Mouse (Mus musculus) small intestine, adult 2 months (tissue): ENCODE measurements around the gene Zfp286. TPM values are rescaled to one million over a fixed set of nuclear protein-coding genes. Genes with fewer than 3 reads are reported as not detected.

Source experiments
- H3K27ac ChIP-seq: fragments of 200-500 bp; 2 replicates; pipeline ENCODE4 v1.5.1; 2012; ENCODE audit warnings: low read depth, low read length, control low read depth, inconsistent platforms; ENCODE audit not compliant: insufficient read depth
- H3K27me3 ChIP-seq: fragments of 200-500 bp; 2 replicates; pipeline ENCODE4 v1.6.1; 2012; ENCODE audit warnings: mild to moderate bottlenecking, moderate library complexity, low read length, inconsistent platforms; ENCODE audit not compliant: control insufficient read depth, insufficient read depth
- H3K36me3 ChIP-seq: fragments of 200-500 bp; 2 replicates; pipeline ENCODE4 v1.6.1; 2012; ENCODE audit warnings: mild to moderate bottlenecking, low read length, control low read depth, inconsistent platforms; ENCODE audit not compliant: control insufficient read depth, insufficient read depth
- H3K4me1 ChIP-seq: fragments of 200-500 bp; 2 replicates; pipeline ENCODE4 v1.6.1; 2012; ENCODE audit warnings: low read length, inconsistent platforms, mixed read lengths; ENCODE audit not compliant: control insufficient read depth, insufficient read depth, insufficient read length
- H3K4me3 ChIP-seq: fragments of 200-500 bp; 2 replicates; pipeline ENCODE4 v1.5.1; 2012; ENCODE audit warnings: low read depth, mild to moderate bottlenecking, control low read depth, inconsistent platforms, low read length, moderate library complexity
- CTCF ChIP-seq: fragments of 200-500 bp; IDR thresholded peaks from 2 replicates; pipeline ENCODE4 v1.5.1; 2012; ENCODE audit warnings: low read depth, mild to moderate bottlenecking, control low read depth, inconsistent platforms, low read length, moderate library complexity, mixed read lengths; ENCODE audit not compliant: insufficient replicate concordance, insufficient read length; ENCODE audit errors: extremely low read depth
- POLR2A ChIP-seq: fragments of 200-500 bp; IDR thresholded peaks from 2 replicates; pipeline ENCODE4 v1.6.1; 2012; ENCODE audit warnings: low read depth, mild to moderate bottlenecking, control low read depth, inconsistent platforms, low read length, moderate library complexity
- WGBS: fragments of 180-500 bp; shearing (Covaris S2); methylation state at CpG from one replicate; pipeline ENCODE4 v1.1.7; 2018; 5-methylcytosine and 5-hydroxymethylcytosine counted together
- polyA plus RNA-seq: library from polyadenylated mRNA; depleted of rRNA; stranded (reverse); fragments of >200 nt; gene quantifications from 2 replicates; pipeline ENCODE4 v1.2.3, GENCODE M21; 2012

Zfp286 gene
- polyA plus RNA-seq, 1 experiment: 0.14 TPM

DNA sequence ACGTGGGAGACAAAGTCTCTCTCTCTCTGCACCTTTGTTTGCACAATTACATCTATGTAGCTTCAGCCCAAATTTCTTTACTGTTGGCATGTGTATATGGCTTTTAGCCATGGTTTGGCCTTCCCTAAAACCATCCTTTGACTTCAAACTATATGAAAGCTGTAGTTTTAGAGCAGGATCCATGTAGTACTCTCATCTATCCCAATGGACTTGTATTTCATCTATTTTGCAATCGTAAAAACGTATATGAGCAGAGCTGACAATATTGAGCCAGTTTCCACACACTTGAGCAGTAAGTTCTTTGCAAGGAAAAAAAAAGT lies 315 bp upstream of the Zfp286 start:
- 60% methylated on average over 3 of the region's 3 CpGs for WGBS
- TF ChIP-seq CTCF: no peak
- TF ChIP-seq POLR2A: no peak
- no peaks in the 10 kb centered on the region for H3K36me3 ChIP-seq

DNA sequence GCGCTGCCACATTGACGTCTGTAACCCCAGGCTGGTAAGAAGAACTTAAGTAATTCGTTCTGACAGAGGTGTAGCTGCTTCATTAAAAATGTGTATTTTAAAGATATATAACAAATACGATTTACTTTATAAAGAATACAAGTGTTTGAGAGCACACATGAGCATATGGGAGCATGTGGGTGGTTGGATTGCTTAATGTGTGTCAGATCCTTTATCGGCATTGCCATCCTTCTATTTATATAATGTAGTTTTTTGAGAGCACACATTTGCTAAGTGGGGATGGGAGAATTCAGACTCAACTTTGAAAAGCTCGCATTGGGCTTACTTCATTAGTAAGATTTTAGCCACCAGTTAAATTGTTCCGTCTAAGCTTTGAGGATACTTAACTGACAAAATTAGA lies 12.8 kb downstream of the Zfp286 start:
- H3K27ac ChIP-seq: no peak overlapping the region
- H3K4me1 ChIP-seq: no peaks in the 10 kb centered on the region
- no peak for TF ChIP-seq POLR2A
- no peak for TF ChIP-seq CTCF
- H3K36me3 ChIP-seq: no peaks in the 10 kb centered on the region
- H3K4me3 ChIP-seq: no peak overlapping the region
- H3K27me3 ChIP-seq: no peaks in the 10 kb centered on the region; the same call in 1 of the 2 replicates
- 94% methylated on average over 7 of the region's 7 CpGs for WGBS

More for the DNA sequence above, 315 bp upstream of the Zfp286 start:
- no peaks in the 10 kb centered on the region for H3K27me3 ChIP-seq
- no peak overlapping the region for H3K27ac ChIP-seq
- H3K4me1 ChIP-seq: peaks cover 7% of the 10 kb centered on the region
- peak overlapping the region; percentile 65 for H3K4me3 ChIP-seq

DNA sequence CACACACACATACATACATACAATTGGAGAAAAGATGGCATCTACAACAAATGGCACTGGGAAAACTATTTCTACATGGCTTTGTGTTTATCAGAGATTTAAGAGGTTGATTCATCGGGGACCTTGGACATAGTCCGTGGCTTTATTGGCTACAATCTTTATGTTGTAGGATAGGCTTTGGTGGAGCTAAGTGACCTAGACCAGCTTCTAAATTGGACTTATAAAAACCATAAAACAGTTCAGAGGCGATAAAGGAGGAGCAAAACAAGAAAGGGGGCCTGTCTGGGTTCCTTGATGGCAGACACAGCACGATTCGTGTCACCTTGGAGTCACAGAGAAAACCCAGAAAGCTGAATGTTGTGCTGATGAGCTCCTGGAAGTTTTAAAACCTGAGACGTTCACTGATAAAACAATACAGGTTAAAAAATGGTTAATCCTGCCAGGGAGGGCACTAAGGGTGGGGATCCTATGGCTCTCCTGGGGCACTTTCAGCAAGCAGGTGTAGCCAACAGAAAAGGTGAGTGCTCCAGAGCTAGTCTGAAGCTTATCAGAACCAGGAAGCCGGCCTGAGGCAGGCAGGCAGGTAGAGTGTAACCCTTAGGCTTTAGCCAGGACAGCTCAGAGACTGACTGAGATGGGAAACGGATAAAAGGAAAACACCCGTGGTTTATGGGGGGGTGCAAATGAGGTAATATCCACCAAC lies 28.4 kb downstream of the Zfp286 start:
- Histone ChIP-seq H3K4me1 (peaks cover 16% of the 10 kb centered on the region; the same call in 1 of the 2 replicates), H3K36me3 (no peaks in the 10 kb centered on the region), H3K4me3 (no peak overlapping the region), H3K27ac (peak overlapping the region; percentile 92), H3K27me3 (no peaks in the 10 kb centered on the region)
- TF ChIP-seq CTCF (no peak), POLR2A (no peak)
- 30% methylated on average over 9 of the region's 9 CpGs for WGBS

DNA sequence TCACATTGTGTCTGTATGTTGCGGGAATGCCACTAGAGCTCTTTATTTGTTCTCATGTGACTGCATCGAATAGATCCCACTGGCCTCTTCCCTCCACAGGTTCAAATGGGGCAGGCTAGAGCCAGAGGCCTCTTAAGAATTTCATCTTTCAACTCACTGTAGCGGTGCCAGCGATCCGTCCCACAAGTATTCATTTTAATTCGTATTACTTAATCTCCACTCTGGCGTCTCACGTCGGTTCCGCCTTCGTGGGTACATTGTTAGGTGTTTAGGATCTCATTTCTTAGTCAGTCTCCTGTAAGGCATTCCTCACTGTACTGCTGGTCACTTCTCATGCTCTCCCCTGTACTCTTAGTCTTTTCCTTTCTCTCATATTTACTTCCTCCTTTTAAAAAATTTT lies 30.8 kb downstream of the Zfp286 start:
- TF ChIP-seq POLR2A: no peak
- TF ChIP-seq CTCF: no peak
- Histone ChIP-seq H3K36me3 (no peaks in the 10 kb centered on the region), H3K4me3 (no peak overlapping the region), H3K4me1 (peaks cover 16% of the 10 kb centered on the region; the same call in 1 of the 2 replicates), H3K27me3 (no peaks in the 10 kb centered on the region), H3K27ac (no peak overlapping the region)
- WGBS: 91% methylated on average over 11 of the region's 11 CpGs

DNA sequence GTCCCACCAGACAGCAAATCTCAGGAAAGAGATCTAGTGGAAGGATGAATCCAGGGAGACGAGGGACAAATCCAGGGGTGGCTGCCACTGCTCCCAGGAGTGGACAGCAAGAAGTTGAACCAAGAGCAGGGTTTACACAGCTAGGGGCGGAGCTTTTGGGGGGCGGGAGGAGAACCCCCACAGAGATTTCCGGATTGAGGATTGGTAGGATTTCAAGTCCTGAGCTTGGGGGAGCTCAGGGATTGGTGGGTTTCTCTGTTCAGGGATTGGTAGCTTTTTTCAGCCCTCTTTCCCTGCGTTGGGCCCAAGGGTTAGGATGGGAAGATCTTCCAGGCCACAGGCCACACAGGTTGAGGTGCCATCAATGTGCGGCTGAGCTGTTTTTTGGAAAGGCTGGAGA lies 31.4 kb downstream of the Zfp286 start:
- H3K27ac ChIP-seq: no peak overlapping the region
- H3K4me3 ChIP-seq: no peak overlapping the region
- no peaks in the 10 kb centered on the region for H3K27me3 ChIP-seq
- peaks cover 16% of the 10 kb centered on the region; the same call in 1 of the 2 replicates for H3K4me1 ChIP-seq
- TF ChIP-seq POLR2A: no peak
- TF ChIP-seq CTCF: no peak
- 91% methylated on average over 6 of the region's 6 CpGs for WGBS
- no peaks in the 10 kb centered on the region for H3K36me3 ChIP-seq

DNA sequence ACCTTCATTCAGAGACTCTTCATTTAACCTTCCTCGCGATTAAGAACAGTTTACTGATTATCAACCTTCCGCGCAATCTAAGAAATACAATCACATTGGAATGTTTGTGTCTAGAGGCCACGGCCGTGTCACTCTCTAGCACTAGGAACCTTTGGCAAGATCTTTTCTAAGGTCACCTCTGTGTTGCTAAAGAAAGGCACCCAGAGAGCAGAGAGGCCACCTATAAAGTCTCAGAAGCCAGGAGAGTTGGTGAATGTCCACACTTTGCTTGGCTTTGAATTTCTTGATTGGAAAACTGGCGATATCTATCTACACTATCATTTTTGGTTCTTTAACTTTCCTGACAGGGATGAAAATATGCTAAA lies 32.1 kb downstream of the Zfp286 start:
- TF ChIP-seq POLR2A (no peak), CTCF (no peak)
- WGBS: 4% methylated on average over 7 of the region's 7 CpGs
- no peak overlapping the region for H3K27ac ChIP-seq
- peaks cover 16% of the 10 kb centered on the region; the same call in 1 of the 2 replicates for H3K4me1 ChIP-seq
- H3K4me3 ChIP-seq: no peak overlapping the region
- H3K36me3 ChIP-seq: no peaks in the 10 kb centered on the region
- H3K27me3 ChIP-seq: no peaks in the 10 kb centered on the region

DNA sequence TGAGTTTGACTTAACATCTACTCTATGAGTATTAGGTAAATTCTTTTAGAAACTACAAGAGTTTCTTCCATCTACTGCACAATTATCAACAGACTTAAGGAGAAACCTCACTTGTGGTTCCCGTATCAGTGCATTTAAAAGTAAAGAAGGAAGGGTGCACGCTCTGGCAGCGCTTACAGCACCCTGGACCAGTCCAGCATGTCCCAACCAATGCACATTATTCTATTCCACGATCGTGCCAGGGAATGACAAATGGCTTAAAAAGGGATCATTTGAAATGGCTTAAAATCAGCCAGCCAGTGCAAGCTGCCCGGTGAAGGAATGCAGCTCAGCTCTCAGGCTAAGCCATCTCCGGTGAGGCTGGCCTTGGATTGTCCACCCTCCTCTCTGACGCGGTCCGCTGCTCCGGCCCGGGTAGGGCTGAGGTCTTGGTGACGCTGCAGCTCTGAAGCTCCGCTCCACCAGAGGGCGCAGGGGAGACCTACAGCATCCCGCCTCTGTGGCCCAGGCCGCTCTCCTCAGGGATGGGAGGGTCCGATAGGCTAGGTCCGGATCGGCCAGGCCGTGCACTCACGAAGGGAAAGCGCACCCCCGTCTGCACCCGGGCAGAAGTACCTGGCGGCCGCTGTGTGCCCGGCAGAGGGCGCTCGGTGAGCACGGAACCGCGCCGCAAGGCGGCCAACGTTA lies 32.7 kb downstream of the Zfp286 start:
- peak overlapping the region; percentile 38 for H3K4me3 ChIP-seq
- peaks cover 10% of the 10 kb centered on the region; the same call in 1 of the 2 replicates for H3K4me1 ChIP-seq
- H3K27me3 ChIP-seq: no peaks in the 10 kb centered on the region
- no peaks in the 10 kb centered on the region for H3K36me3 ChIP-seq
- peak; percentile 98 for TF ChIP-seq CTCF
- TF ChIP-seq POLR2A: no peak; the same call in 1 of the 2 replicates
- H3K27ac ChIP-seq: no peak overlapping the region
- 3% methylated on average over 36 of the region's 36 CpGs for WGBS

DNA sequence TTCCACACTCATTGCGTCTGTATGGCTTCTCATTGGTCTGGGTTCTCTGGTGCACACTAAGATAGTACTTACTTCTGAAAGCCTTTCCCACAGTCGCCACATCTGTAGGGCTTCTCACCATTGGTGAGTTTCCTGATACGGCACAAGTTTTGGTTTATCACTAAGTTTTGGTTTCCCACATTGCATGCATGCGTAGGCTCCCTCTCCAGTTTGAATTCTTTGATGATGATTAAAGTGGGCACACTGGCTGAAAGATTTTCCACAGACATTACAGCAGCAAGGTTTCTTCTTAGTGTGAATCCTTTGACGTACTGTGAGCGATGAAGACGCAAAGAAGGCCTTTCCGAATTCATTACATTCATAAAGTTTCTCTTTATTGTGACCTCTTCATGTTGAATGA lies 36.5 kb downstream of the Zfp286 start, which contains the start of gene Gm10428:
Gene Gm10428, plus strand, starts transcription at position 321 of the 400 bp plus-strand sequence.
- Histone ChIP-seq H3K27me3 (no peaks in the 10 kb centered on the region), H3K27ac (no peak within 1 kb of the TSS), H3K4me3 (no peak within 1 kb of the TSS), H3K4me1 (peaks cover 3% of the 10 kb centered on the region; the same call in 1 of the 2 replicates), H3K36me3 (no peaks in the 10 kb centered on the region)
- no peak for TF ChIP-seq CTCF
- no peak for TF ChIP-seq POLR2A
- 90% methylated on average over 8 of the region's 8 CpGs for WGBS
